Mouse (Mus musculus) cerebellum, adult 2 months (tissue): Measurements from ENCODE around the gene Lingo3. TPM values are rescaled to one million over a fixed set of nuclear protein-coding genes. Genes with fewer than 3 reads are reported as not detected.
A peak's percentile ranks its signal among the peaks of the same experiment; 100 is the strongest.

ENCODE experiments used
- DNase-seq, 2 experiments: peaks; one replicate each; pipeline ENCODE4 v3.0.0; 2021
- H3K27ac ChIP-seq: fragments of 200-500 bp; 2 replicates; pipeline ENCODE4 v1.5.1; 2012; ENCODE audit warnings: low read length, control low read depth, inconsistent platforms; ENCODE audit not compliant: insufficient read depth
- H3K27me3 ChIP-seq: fragments of 200-500 bp; 2 replicates; pipeline ENCODE4 v1.6.1; 2012; ENCODE audit warnings: inconsistent platforms, mild to moderate bottlenecking, low read length, moderate library complexity; ENCODE audit not compliant: control insufficient read depth, insufficient read depth
- H3K4me1 ChIP-seq: fragments of 200-500 bp; 2 replicates; pipeline ENCODE4 v1.6.1; 2011; ENCODE audit warnings: low read length; ENCODE audit not compliant: control insufficient read depth, insufficient read depth
- H3K4me3 ChIP-seq: fragments of 200-500 bp; replicated peaks from 2 replicates; pipeline ENCODE3; 2011; ENCODE audit warnings: mild to moderate bottlenecking, low read depth, low read length, control low read depth; ENCODE audit not compliant: insufficient read depth
- CTCF ChIP-seq: fragments of 200-500 bp; IDR thresholded peaks from 2 replicates; pipeline ENCODE4 v1.5.1; 2011; ENCODE audit warnings: low read depth, mild to moderate bottlenecking, control low read depth, low read length, moderate library complexity, borderline replicate concordance; ENCODE audit not compliant: insufficient read depth
- POLR2A ChIP-seq: fragments of 200-500 bp; IDR thresholded peaks from 2 replicates; pipeline ENCODE4 v1.6.1; 2011; ENCODE audit warnings: low read length, control low read depth, borderline replicate concordance; ENCODE audit not compliant: insufficient read depth
- WGBS: fragments of 180-500 bp; shearing (Covaris S2); methylation state at CpG from one replicate; pipeline ENCODE4 v1.1.7; 2018; 5-methylcytosine and 5-hydroxymethylcytosine counted together
- polyA plus RNA-seq: library from polyadenylated mRNA; depleted of rRNA; stranded (reverse); fragments of >200 nt; gene quantifications from 2 replicates; pipeline ENCODE4 v1.2.3, GENCODE M21; 2012

Lingo3 gene
- polyA plus RNA-seq, 1 experiment = 54.4 TPM

DNA sequence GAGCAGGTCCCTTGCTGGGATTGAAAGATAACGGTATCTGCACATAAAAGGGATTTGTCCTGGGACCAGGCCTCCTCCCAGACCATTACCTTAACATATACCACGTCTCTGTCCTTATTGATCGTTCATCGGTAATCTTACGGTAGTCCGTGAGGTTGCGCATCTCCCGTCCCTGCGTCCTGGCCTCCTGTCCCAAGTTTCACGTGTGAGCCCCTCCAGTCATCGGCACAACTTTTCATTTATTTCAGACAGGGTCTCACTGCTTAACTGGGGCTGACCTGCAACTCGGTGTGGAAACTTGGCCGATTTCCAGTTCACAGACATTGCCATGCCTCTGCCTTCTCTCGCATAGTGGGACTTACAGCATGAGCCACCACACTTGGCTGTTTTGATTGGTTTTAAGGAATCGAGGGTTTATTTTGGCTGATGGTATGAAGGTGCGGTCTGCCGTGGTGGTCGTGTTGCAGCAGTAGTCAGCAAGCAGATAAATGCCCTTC, 44.7 kb downstream of the Lingo3 start:
- TF ChIP-seq CTCF (no peak), POLR2A (no peak)
- Histone ChIP-seq H3K4me3 (peak overlapping the region; percentile 73), H3K27ac (peak overlapping the region; percentile 11; the same call in 1 of the 2 replicates), H3K4me1 (peaks cover 16% of the 10 kb centered on the region), H3K27me3 (no peaks in the 10 kb centered on the region)
- DNase-seq = no peak
- 1% methylated on average over 18 of the region's 18 CpGs for WGBS

DNA sequence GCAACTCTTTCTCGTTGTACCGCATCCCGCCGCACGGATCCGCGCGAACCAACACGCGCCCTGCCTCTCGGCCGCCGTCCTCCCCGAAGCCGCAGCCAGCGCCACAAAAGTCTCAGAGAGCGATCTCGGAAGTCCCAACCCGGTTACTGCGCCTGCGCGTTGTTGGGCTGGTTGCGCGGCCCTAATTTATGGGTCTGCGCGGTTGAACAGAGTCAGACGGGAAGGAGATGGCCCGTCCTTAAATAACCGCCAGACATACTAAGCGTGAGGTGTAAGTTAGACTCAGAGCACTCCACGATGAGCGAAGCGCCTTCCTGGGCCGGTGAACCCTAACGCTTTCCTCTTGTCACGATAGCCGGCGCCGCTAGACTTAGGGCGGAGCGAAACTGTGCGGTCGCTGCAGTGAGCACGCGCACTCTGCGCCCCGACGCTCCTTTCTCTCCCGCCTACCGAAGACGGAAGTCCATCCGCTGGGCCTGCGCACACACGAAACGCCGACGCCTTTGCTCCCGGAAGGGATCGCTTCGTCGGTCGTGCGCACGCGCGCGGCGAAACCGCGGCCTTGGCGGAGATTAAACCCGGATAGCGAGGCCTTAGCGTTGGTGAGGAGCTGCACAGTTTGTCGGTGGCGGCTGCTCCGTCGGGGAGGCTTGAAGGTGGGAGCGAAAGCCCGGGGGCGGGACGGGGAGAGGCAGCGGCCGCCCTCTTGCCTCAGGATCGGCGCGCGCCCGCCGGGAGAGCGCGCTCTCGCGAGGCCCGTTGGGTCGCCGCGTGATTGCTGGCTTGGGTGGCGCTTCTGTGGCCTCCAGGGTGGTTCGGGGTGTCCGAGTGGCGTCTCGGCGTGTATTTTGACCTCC, 45.5 kb downstream of the Lingo3 start, which contains the start of the genes Sf3a2 and Plekhj1:
Gene Sf3a2 (plus strand): TSS at position 49 of the 857 bp plus-strand sequence.
Gene Plekhj1 (minus strand): TSS at position 477 of the 857 bp plus-strand sequence.
- whole genome bisulfite sequencing = under 1% methylated on average over 104 of the region's 104 CpGs
- DNase-seq = peak; percentile 97 to 99
- no peak for TF ChIP-seq CTCF
- peak; percentile 94; the same call in 1 of the 2 replicates for TF ChIP-seq POLR2A
- peaks cover 21% of the 10 kb centered on the region for H3K4me1 ChIP-seq
- H3K27me3 ChIP-seq = no peaks in the 10 kb centered on the region
- peak within 1 kb of the TSS; percentile 78 for H3K27ac ChIP-seq
- peak within 1 kb of the TSS; percentile 73 for H3K4me3 ChIP-seq

DNA sequence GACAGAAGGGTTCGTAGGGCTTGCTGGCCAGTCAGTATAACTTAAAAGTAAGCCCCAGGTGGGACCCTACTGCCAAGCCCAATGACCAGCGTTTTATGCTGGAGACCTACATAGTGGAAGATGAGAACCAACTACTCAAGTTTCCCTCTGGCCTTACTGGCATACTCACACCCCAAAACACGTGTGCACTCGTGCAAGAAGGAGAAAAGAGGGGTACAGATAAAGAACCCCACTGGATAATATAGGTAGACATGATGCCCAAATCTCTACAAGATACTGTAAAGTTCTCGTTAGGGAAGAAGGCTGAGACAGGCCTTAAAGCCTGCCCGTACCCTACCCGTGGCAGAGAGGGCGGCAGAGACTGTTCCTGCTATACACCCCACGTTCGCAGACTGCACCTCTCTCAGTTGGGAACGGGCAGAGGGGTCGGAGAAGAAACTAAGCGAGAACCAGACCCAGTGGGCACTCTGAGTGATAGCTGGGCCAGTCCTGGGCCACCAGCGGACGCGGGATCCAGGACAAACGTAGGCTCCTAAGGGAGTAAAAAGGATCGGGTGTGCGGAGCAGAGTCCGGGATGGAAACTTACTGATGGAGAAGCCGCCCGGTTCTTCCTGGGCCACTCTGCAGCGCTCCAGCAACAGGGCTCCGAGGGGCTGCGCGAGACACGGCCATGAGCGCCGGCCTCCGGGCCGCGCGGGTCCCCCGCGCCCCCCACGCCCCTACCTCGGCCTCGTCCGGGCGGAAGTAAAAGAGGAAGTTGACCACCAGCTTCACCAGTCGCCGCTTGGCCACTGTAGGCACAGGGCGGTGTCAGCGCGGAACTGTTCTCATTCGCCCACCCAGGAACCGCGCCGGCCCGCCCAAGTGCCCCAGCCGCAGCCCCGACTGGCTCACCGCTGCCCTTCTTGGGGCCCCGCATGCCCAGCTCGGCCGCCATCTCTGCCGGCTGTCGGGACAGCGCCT, 46.4 kb downstream of the Lingo3 start:
- TF ChIP-seq POLR2A = no peak
- TF ChIP-seq CTCF = no peak
- H3K27me3 ChIP-seq = no peaks in the 10 kb centered on the region
- peak overlapping the region; percentile 78; the same call in 1 of the 2 replicates for H3K27ac ChIP-seq
- 1% methylated on average over 59 of the region's 59 CpGs for WGBS
- peaks cover 29% of the 10 kb centered on the region for H3K4me1 ChIP-seq
- no peak for DNase-seq
- peak overlapping the region; percentile 73 for H3K4me3 ChIP-seq

DNA sequence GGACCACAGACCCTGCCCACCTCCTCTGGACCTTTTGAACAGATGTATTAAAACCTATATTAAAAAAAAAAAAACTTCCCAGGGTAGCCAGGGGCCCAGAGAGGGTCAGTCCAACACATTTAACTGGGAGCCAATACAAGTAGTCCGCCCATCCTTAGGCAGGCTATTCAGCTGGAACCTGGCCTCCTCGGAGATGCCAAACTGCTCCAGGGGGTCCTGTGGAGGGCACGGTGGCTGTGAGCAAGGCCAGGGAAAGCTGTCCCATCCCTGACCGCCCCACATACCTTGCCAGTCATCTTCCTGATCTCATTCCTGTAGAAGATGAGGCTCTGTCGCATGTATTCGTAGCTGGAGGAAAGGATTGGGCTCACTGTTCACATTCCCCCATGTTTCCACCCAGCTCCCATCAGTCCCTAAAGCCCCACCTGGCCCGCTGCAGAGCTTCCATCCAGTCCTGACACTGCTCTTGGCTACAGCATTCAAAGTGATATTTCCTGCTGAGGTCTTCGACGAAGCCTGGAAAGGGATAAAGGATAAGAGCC, 47.5 kb downstream of the Lingo3 start:
- H3K4me3 ChIP-seq = peak overlapping the region; percentile 13

DNA sequence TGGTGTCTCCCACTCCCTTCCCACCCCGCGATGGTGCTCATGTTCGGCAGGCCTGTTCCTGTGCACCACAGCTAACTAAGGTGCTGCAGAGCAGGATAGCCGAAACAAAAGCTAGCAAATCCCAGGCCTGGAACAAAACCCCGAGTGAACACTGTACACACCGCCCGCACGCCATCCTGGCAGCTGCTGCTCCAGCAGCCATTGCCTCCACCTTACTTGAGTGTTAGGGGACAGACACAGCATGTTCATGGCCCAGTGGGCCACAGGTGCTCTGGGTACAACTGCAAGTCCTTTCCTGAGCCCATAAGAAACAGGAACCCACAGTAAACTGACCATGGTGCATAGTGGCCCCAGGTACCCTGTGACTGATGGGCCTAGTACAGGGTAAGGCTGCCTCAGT, 49.1 kb downstream of the Lingo3 start:
- Histone ChIP-seq H3K4me1 (peaks cover 52% of the 10 kb centered on the region), H3K27ac (no peak overlapping the region), H3K27me3 (no peaks in the 10 kb centered on the region), H3K4me3 (no peak overlapping the region)
- no peak for DNase-seq
- 82% methylated on average over 8 of the region's 8 CpGs for WGBS
- TF ChIP-seq POLR2A = no peak
- no peak for TF ChIP-seq CTCF

More for the DNA sequence above, 47.5 kb downstream of the Lingo3 start:
- H3K27me3 ChIP-seq = no peaks in the 10 kb centered on the region
- 12% methylated on average over 9 of the region's 9 CpGs for WGBS
- DNase-seq = no peak
- TF ChIP-seq POLR2A (no peak), CTCF (no peak)
- peaks cover 37% of the 10 kb centered on the region for H3K4me1 ChIP-seq
- H3K27ac ChIP-seq = no peak overlapping the region

DNA sequence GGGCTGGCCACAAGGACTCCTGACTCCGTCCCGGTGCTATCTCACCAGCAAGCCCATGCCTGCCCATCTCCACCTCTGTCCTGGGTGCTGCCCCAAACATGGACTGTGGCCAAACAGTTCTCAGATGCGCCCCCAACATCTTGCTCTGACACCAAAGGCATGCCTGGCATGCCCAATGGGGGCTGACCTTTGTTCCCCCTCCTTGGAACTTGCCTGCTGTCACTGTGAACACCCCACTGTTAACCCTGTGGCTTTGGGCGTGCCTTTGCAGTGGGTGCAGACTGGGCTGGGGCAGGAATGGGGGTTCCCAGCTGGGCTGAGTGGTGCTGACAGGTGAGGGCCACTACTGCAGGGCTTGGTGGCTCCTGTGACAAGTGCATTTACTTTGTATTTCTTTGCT, 50.0 kb downstream of the Lingo3 start:
- Histone ChIP-seq H3K4me1 (peaks cover 52% of the 10 kb centered on the region), H3K27ac (0 out of 2 replicates have a peak overlapping the region, but pooled peaks have one; percentile 42), H3K4me3 (no peak overlapping the region), H3K27me3 (no peaks in the 10 kb centered on the region)
- 37% methylated on average over 4 of the region's 4 CpGs for WGBS
- peak in 1 of 2 experiments; percentile 36 for DNase-seq
- TF ChIP-seq CTCF (no peak), POLR2A (no peak)
